In the genomic region with DNA sequence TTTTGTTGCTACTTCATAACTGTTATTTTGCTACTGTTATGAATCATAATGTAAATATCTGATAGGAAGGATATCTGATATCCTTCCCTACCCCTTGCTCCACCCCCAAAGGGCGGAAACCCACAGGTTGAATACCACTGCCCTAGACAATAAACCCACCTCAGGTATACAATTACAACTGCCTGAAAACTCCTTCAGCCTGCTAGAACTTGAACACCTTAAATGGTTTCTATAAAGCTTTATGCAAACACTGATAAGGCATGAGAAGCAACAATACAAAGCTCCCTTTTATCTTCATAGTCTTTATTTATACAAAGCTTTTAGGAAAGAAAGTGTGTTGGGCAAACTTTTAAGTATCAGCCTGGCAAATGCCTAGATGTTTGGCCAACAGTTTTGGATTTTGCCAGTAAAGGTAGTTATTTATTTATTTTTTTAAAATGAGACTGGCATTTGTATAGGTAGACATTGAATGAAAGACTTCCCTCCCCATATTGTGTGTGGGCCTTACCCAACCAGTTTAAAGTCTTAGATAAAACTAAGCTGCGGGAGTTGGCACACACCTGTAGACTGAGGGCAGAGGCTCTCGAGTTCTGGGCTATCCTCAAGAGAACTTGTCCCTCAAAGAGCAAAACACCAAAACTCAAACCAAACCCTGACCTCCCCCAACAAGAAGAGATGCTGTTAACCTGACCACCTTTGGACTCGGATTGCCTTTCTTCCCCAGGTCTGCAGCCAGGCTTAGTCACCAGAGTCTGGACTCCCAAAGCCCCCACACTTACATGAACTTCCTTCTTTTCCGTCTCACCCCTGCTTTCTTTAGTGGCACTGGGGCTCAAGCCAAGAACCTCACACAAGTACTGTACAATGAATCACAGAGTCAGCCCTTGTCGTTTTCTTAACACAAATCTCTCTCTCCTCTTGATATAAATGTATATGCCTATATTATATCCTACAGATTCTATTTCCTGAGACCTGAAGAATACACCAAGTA, we compare ENCODE assay signal across 23 mouse cellular contexts. TPM values are rescaled to one million over a fixed set of nuclear protein-coding genes. Genes with fewer than 3 reads are reported as not detected.
"Had no signal": no experiment of that assay in that cellular context is flagged by ENCODE, and none has a peak within 500 bp of the region (broad histone marks: within the 10 kb centered on the region; RNA-seq: fewer than 3 reads in every experiment).

No protein-coding gene starts in this region.

- DNase-seq: kidney, adult 11 months; kidney, adult 9 months; kidney, postnatal 36 days; lung, adult 2 months; lung, postnatal 10 days; right cerebral cortex, postnatal 4 days; spleen, adult 18-20 months; thymus, adult 18-20 months; thymus, postnatal 14 days had no signal

- H3K4me2 ChIP-seq: liver, embryonic 11.5 days; liver, embryonic 15.5 days; midbrain, embryonic 15.5 days; neural tube, embryonic 12.5 days had no signal

- H3K27me3 ChIP-seq: liver, embryonic 15.5 days; midbrain, embryonic 15.5 days; neural tube, embryonic 12.5 days had no signal

- H3K36me3 ChIP-seq: limb, embryonic 10.5 days; liver, embryonic 15.5 days; midbrain, embryonic 15.5 days; neural tube, embryonic 12.5 days had no signal

- H3K27ac ChIP-seq: kidney, postnatal 0 days; limb, embryonic 10.5 days; liver, embryonic 15.5 days; macrophage; midbrain, embryonic 15.5 days; neural tube, embryonic 12.5 days had no signal

- H3K9ac ChIP-seq: liver, embryonic 15.5 days; midbrain, embryonic 15.5 days; neural tube, embryonic 12.5 days had no signal

- H3K4me3 ChIP-seq: limb, embryonic 10.5 days; liver, embryonic 15.5 days; midbrain, embryonic 15.5 days; neural tube, embryonic 12.5 days had no signal

- ATAC-seq: midbrain, embryonic 15.5 days had no signal

- H3K4me1 ChIP-seq: liver, embryonic 15.5 days; midbrain, embryonic 15.5 days; neural tube, embryonic 12.5 days had no signal

- H3K9me3 ChIP-seq: limb, embryonic 10.5 days; liver, embryonic 15.5 days; midbrain, embryonic 15.5 days; neural tube, embryonic 12.5 days had no signal

RNA-seq across cellular contexts. Expression of a gene that starts 33.1 kb away (rescaled TPM):
- total RNA-seq: layer of hippocampus, adult 18-20 months; layer of hippocampus, postnatal 14 days; left cerebral cortex, adult 18-20 months; left cerebral cortex, postnatal 14 days; monocyte, adult 5-6 weeks; neutrophil, adult 5-6 weeks had no signal
- polyA plus RNA-seq: kidney, postnatal 0 days; limb, embryonic 10.5 days; limb, embryonic 14.5 days; liver, embryonic 11.5 days; liver, embryonic 15.5 days; lung, adult 2 months; macrophage; midbrain, embryonic 15.5 days; neural tube, embryonic 12.5 days had no signal

RNA-seq across cellular contexts. Expression of a gene that starts 50.5 kb away (rescaled TPM):
- total RNA-seq: layer of hippocampus, adult 18-20 months; layer of hippocampus, postnatal 14 days; left cerebral cortex, adult 18-20 months; left cerebral cortex, postnatal 14 days; monocyte, adult 5-6 weeks; neutrophil, adult 5-6 weeks had no signal
- polyA plus RNA-seq: lung, adult 2 months; macrophage had no signal
